Mouse (Mus musculus): ENCODE measurements at regions not wholly inside any gene's neighbourhood (a gene's known extent, or its start where the extent isn't known, plus 50 kb on each side); places are given as distances from the start of the nearest gene placed in this dataset.

DNA sequence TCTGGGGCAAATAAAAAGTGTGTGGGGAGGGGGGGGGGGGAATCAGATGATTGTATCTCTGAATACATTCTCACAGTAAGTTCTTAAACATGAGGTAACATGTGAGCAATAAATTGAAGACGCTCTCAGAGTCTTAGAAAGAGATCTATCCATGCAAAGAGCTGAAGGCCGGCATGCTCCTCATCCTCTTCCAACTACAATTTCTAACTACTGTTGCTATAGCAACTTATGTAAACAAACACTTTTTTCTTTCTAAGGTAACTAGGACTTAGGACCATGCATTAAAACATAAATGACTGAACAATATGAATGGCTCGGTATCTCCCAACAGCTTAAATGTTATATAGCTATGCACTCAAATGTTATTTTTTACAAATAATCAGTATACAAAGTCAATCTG lies 161.2 kb upstream of the Tmem161b start:
- TF ChIP-seq POLR2A (IDR thresholded peaks at IDR 0.05; ENCODE audit: insufficient read depth, low read length) (no peak), CTCF (IDR thresholded peaks at IDR 0.05; ENCODE audit: low read depth, low read length) (no peak), EP300 (IDR thresholded peaks at IDR 0.05; ENCODE audit: insufficient read depth, low read depth, low read length) (no peak)

Data from ES-Bruce4 (cell line).